Mouse (Mus musculus) limb, embryonic 13.5 days (tissue): ENCODE data around the gene Habp4. TPM values are rescaled to one million over a fixed set of nuclear protein-coding genes. Genes with fewer than 3 reads are reported as not detected.

ENCODE experiments used
- ATAC-seq: fragments of 200-750 bp; cut with Nextera tagmentation; 2 replicates; pipeline ENCODE4 v1.8.0; 2017; ENCODE audit warnings: low read depth, moderate number of reproducible peaks, moderate TSS enrichment; ENCODE audit not compliant: low FRiP score
- H3K27ac ChIP-seq: fragments of 300-500 bp; sonication (generic); 2 replicates; pipeline ENCODE4 v1.5.1; 2015; ENCODE audit warnings: inconsistent platforms, mild to moderate bottlenecking, moderate library complexity
- H3K27me3 ChIP-seq: fragments of 300-500 bp; sonication (generic); 2 replicates; pipeline ENCODE4 v1.6.1; 2015; ENCODE audit warnings: mild to moderate bottlenecking, inconsistent platforms
- H3K36me3 ChIP-seq: fragments of 300-500 bp; sonication (generic); 2 replicates; pipeline ENCODE4 v1.6.1; 2015; ENCODE audit warnings: inconsistent platforms, mild to moderate bottlenecking, moderate library complexity
- H3K4me1 ChIP-seq: fragments of 300-500 bp; sonication (generic); 2 replicates; pipeline ENCODE4 v1.6.1; 2015; ENCODE audit warnings: inconsistent platforms
- H3K4me2 ChIP-seq: fragments of 300-500 bp; sonication (generic); replicated peaks from 2 replicates; pipeline ENCODE4 v1.6.1; 2015; ENCODE audit warnings: inconsistent platforms, mild to moderate bottlenecking, moderate library complexity
- H3K4me3 ChIP-seq: fragments of 300-500 bp; sonication (generic); 2 replicates; pipeline ENCODE4 v1.5.1; 2015; ENCODE audit warnings: moderate library complexity, mild to moderate bottlenecking, inconsistent platforms
- H3K9ac ChIP-seq: fragments of 300-500 bp; sonication (generic); 2 replicates; pipeline ENCODE4 v1.6.1; 2015; ENCODE audit warnings: mild to moderate bottlenecking, inconsistent platforms
- H3K9me3 ChIP-seq: fragments of 300-500 bp; sonication (generic); 2 replicates; pipeline ENCODE4 v1.6.1; 2016; ENCODE audit warnings: inconsistent platforms
- WGBS: fragments of 180-500 bp; shearing (Covaris S2); methylation state at CpG from one replicate; pipeline ENCODE4 v1.1.7; 2015; 5-methylcytosine and 5-hydroxymethylcytosine counted together
- polyA plus RNA-seq: library from polyadenylated mRNA; unstranded; fragments of >200 nt; fragmentation: Nextera tagmentation; extraction: Ambion mirVana; gene quantifications from 2 replicates; pipeline ENCODE4 v1.2.1, GENCODE M21; 2015

The Habp4 gene
- polyA plus RNA-seq, 1 experiment from 2014 or later, result 28.2 TPM

GRCm38 (mm10) chr13:64205186-64205585 lies 43.6 kb downstream of the Habp4 start:
- peak; percentile 71; the same call in 1 of the 2 replicates for ATAC-seq
- Histone ChIP-seq H3K4me2 (no peak overlapping the region), H3K4me3 (no peak overlapping the region), H3K9me3 (no peaks in the 10 kb centered on the region), H3K36me3 (peaks cover 13% of the 10 kb centered on the region), H3K27ac (no peak overlapping the region), H3K4me1 (peaks cover 6% of the 10 kb centered on the region; the same call in 1 of the 2 replicates), H3K9ac (no peak overlapping the region), H3K27me3 (no peaks in the 10 kb centered on the region)
- WGBS, result 18% methylated on average over 2 of the region's 2 CpGs

GRCm38 (mm10) chr13:64208146-64208545 lies 46.5 kb downstream of the Habp4 start:
- no peak for ATAC-seq
- peaks cover 6% of the 10 kb centered on the region; the same call in 1 of the 2 replicates for H3K4me1 ChIP-seq
- no peaks in the 10 kb centered on the region for H3K27me3 ChIP-seq
- H3K9me3 ChIP-seq, result no peaks in the 10 kb centered on the region
- H3K4me2 ChIP-seq, result no peak overlapping the region
- no peak overlapping the region for H3K4me3 ChIP-seq
- 90% methylated on average over 6 of the region's 6 CpGs for WGBS
- peaks cover 8% of the 10 kb centered on the region for H3K36me3 ChIP-seq
- H3K9ac ChIP-seq, result no peak overlapping the region
- no peak overlapping the region for H3K27ac ChIP-seq

GRCm38 (mm10) chr13:64211995-64212603 lies 50.5 kb downstream of the Habp4 start:
- Histone ChIP-seq H3K9ac (no peak overlapping the region), H3K9me3 (no peaks in the 10 kb centered on the region), H3K4me3 (no peak overlapping the region), H3K27me3 (no peaks in the 10 kb centered on the region), H3K4me1 (no peaks in the 10 kb centered on the region), H3K4me2 (no peak overlapping the region), H3K27ac (no peak overlapping the region), H3K36me3 (peaks cover 21% of the 10 kb centered on the region)
- ATAC-seq, result no peak
- WGBS, result 89% methylated on average over 5 of the region's 5 CpGs

- no peak overlapping the region for H3K9ac ChIP-seq
- 91% methylated on average over 5 of the region's 5 CpGs for WGBS
Measured at GRCm38 (mm10) chr13:64214891-64215290, 53.3 kb downstream of the Habp4 start.

GRCm38 (mm10) chr13:64225738-64226137 lies 64.1 kb downstream of the Habp4 start:
- Histone ChIP-seq H3K27me3 (no peaks in the 10 kb centered on the region), H3K9ac (no peak overlapping the region), H3K9me3 (no peaks in the 10 kb centered on the region), H3K4me1 (no peaks in the 10 kb centered on the region), H3K36me3 (peaks cover 10% of the 10 kb centered on the region), H3K4me3 (no peak overlapping the region), H3K27ac (no peak overlapping the region), H3K4me2 (no peak overlapping the region)
- ATAC-seq, result no peak
- 65% methylated on average over 3 of the region's 3 CpGs for WGBS

More at GRCm38 (mm10) chr13:64214891-64215290, 53.3 kb downstream of the Habp4 start:
- no peak overlapping the region for H3K4me2 ChIP-seq
- peaks cover 18% of the 10 kb centered on the region for H3K36me3 ChIP-seq
- no peak overlapping the region for H3K27ac ChIP-seq
- no peak for ATAC-seq
- no peak overlapping the region for H3K4me3 ChIP-seq
- H3K4me1 ChIP-seq, result no peaks in the 10 kb centered on the region
- H3K9me3 ChIP-seq, result no peaks in the 10 kb centered on the region
- no peaks in the 10 kb centered on the region for H3K27me3 ChIP-seq

GRCm38 (mm10) chr13:64226725-64227124 lies 65.1 kb downstream of the Habp4 start:
- Histone ChIP-seq H3K27ac (no peak overlapping the region), H3K4me3 (no peak overlapping the region), H3K9me3 (no peaks in the 10 kb centered on the region), H3K4me1 (no peaks in the 10 kb centered on the region), H3K4me2 (no peak overlapping the region), H3K27me3 (no peaks in the 10 kb centered on the region), H3K9ac (no peak overlapping the region), H3K36me3 (peaks cover 10% of the 10 kb centered on the region)
- no peak for ATAC-seq
- whole genome bisulfite sequencing, result 88% methylated on average over 4 of the region's 4 CpGs

- ATAC-seq, result no peak
- Histone ChIP-seq H3K4me3 (no peak overlapping the region), H3K36me3 (no peaks in the 10 kb centered on the region), H3K9me3 (no peaks in the 10 kb centered on the region), H3K27me3 (no peaks in the 10 kb centered on the region), H3K4me1 (peaks cover 32% of the 10 kb centered on the region), H3K27ac (no peak overlapping the region), H3K9ac (no peak overlapping the region), H3K4me2 (no peak overlapping the region)
- 83% methylated on average over 4 of the region's 4 CpGs for WGBS
Measured at GRCm38 (mm10) chr13:64233139-64233538, 71.5 kb downstream of the Habp4 start.

GRCm38 (mm10) chr13:64235062-64235715 lies 73.6 kb downstream of the Habp4 start:
- 24% methylated on average over 4 of the region's 4 CpGs for WGBS
- peak; percentile 60; the same call in 1 of the 2 replicates for ATAC-seq
- H3K9me3 ChIP-seq, result no peaks in the 10 kb centered on the region
- peaks cover 32% of the 10 kb centered on the region for H3K4me1 ChIP-seq
- H3K4me2 ChIP-seq, result peak overlapping the region; percentile 23; the same call in 1 of the 2 replicates
- no peak overlapping the region for H3K9ac ChIP-seq
- peak overlapping the region; percentile 29; the same call in 1 of the 2 replicates for H3K27ac ChIP-seq
- H3K4me3 ChIP-seq, result no peak overlapping the region
- no peaks in the 10 kb centered on the region for H3K27me3 ChIP-seq
- H3K36me3 ChIP-seq, result no peaks in the 10 kb centered on the region; the same call in 1 of the 2 replicates

- peaks cover 36% of the 10 kb centered on the region for H3K4me1 ChIP-seq
- H3K4me3 ChIP-seq, result no peak overlapping the region
- WGBS, result 30% methylated on average over 3 of the region's 3 CpGs
- no peak overlapping the region for H3K9ac ChIP-seq
- H3K36me3 ChIP-seq, result no peaks in the 10 kb centered on the region; the same call in 1 of the 2 replicates
- H3K27me3 ChIP-seq, result no peaks in the 10 kb centered on the region
- no peaks in the 10 kb centered on the region for H3K9me3 ChIP-seq
- ATAC-seq, result peak; percentile 7; the same call in 1 of the 2 replicates
- H3K4me2 ChIP-seq, result peak overlapping the region; percentile 23; the same call in 1 of the 2 replicates
- peak overlapping the region; percentile 29; the same call in 1 of the 2 replicates for H3K27ac ChIP-seq
Measured at GRCm38 (mm10) chr13:64235777-64236176, 74.2 kb downstream of the Habp4 start.

Other genes with a start within 250 kb of the Habp4 start
- not detected in 2 replicates for gene Hsd17b3, start 72.6 kb upstream of the Habp4 start, polyA plus RNA-seq
- 4.5 and 5.3 TPM in 2 replicates for gene Slc35d2, start 32.5 kb upstream of the Habp4 start, polyA plus RNA-seq
- 17.0 and 18.3 TPM in 2 replicates for gene Zfp367, start 8.6 kb upstream of the Habp4 start, polyA plus RNA-seq
- gene Cdc14b, start 113.5 kb downstream of the Habp4 start, polyA plus RNA-seq, result 17.0 and 22.0 TPM in 2 replicates
- gene Aaed1, start 150.9 kb downstream of the Habp4 start, polyA plus RNA-seq, result 38.9 and 41.4 TPM in 2 replicates
- 205 and 206 TPM in 2 replicates for gene Ctsl, start 209.1 kb downstream of the Habp4 start, polyA plus RNA-seq